In the genomic region with DNA sequence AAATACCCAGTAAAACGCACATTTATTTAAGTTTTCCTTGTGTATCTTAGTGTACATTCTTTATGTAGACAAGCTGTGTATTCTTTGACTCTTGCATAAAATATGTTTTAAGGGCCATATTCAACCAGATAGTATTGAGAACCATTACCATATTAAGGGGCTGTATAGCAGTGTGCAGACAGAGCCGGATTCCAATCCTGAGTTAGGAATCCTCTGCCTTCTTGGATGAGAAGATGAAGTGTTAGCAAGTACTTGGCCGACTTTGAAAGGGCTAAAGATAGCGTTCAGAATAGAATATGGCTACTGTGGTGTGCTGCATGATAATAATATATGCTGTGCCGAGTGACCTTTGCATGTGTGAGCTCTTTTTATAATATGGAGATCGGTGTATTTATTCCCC, we compare ENCODE assay signal across 29 mouse cellular contexts.
"Had no signal": no experiment of that assay in that cellular context is flagged by ENCODE, and none has a peak within 500 bp of the region (broad histone marks: within the 10 kb centered on the region; RNA-seq: fewer than 3 reads in every experiment).

No protein-coding gene starts in this region.

- H3K36me3 ChIP-seq: embryonic facial prominence, embryonic 10.5 days; embryonic facial prominence, embryonic 12.5 days; embryonic facial prominence, embryonic 13.5 days; embryonic facial prominence, embryonic 15.5 days; forebrain, embryonic 10.5 days; forebrain, embryonic 12.5 days; forebrain, embryonic 15.5 days had no signal

- H3K4me3 ChIP-seq: embryonic facial prominence, embryonic 10.5 days; embryonic facial prominence, embryonic 12.5 days; embryonic facial prominence, embryonic 13.5 days; embryonic facial prominence, embryonic 15.5 days; erythroblast, embryonic 14.5 days; forebrain, embryonic 10.5 days; forebrain, embryonic 12.5 days; forebrain, embryonic 13.5 days; forebrain, embryonic 15.5 days; gastrocnemius, adult 2 months; heart, adult 2 months had no signal

- H3K9ac ChIP-seq: embryonic facial prominence, embryonic 12.5 days; embryonic facial prominence, embryonic 13.5 days; embryonic facial prominence, embryonic 15.5 days; forebrain, embryonic 12.5 days; forebrain, embryonic 13.5 days; forebrain, embryonic 15.5 days; forebrain, postnatal 0 days had no signal

- ATAC-seq: forebrain, embryonic 13.5 days; forebrain, embryonic 14.5 days; forebrain, embryonic 15.5 days; forebrain, embryonic 16.5 days; forebrain, postnatal 0 days had no signal

- DNase-seq: cerebellum, adult 2 months; cerebellum, adult 8-10 months; cerebellum, adult 9-10 months; cerebellum, adult 9-11 months; cerebellum, postnatal 10 days; cerebellum, postnatal 14 days; cerebellum, postnatal 25 days; cerebellum, postnatal 36 days; embryo, embryonic 11 days; forebrain, postnatal 0 days; gastrocnemius, adult 2 months; gastrocnemius, postnatal 10 days; gastrocnemius, postnatal 14 days; gastrocnemius, postnatal 25 days; gastrocnemius, postnatal 36 days; heart, adult 11 months; heart, adult 18-20 months; heart, adult 2 months had no signal

- H3K4me2 ChIP-seq: embryonic facial prominence, embryonic 12.5 days; embryonic facial prominence, embryonic 13.5 days; embryonic facial prominence, embryonic 15.5 days; forebrain, embryonic 12.5 days; forebrain, embryonic 13.5 days; forebrain, embryonic 15.5 days had no signal

- H3K4me1 ChIP-seq: embryonic facial prominence, embryonic 12.5 days; embryonic facial prominence, embryonic 15.5 days had no signal

- H3K27ac ChIP-seq: embryonic facial prominence, embryonic 10.5 days; embryonic facial prominence, embryonic 12.5 days; embryonic facial prominence, embryonic 13.5 days; embryonic facial prominence, embryonic 15.5 days; forebrain, embryonic 10.5 days; forebrain, embryonic 12.5 days; forebrain, embryonic 13.5 days; forebrain, embryonic 15.5 days; gastrocnemius, adult 2 months; heart, adult 2 months had no signal

- H3K9me3 ChIP-seq: embryonic facial prominence, embryonic 10.5 days; embryonic facial prominence, embryonic 12.5 days; embryonic facial prominence, embryonic 13.5 days; embryonic facial prominence, embryonic 15.5 days; forebrain, embryonic 10.5 days; forebrain, embryonic 12.5 days; forebrain, embryonic 13.5 days; forebrain, embryonic 15.5 days had no signal

- H3K27me3 ChIP-seq: embryonic facial prominence, embryonic 12.5 days; embryonic facial prominence, embryonic 13.5 days; embryonic facial prominence, embryonic 15.5 days had no signal
